Mouse (Mus musculus) CH12.LX (cell line): ENCODE data around the gene Caskin1.
A peak's percentile ranks its signal among the peaks of the same experiment; 100 is the strongest.

Experiments used
- BHLHE40 ChIP-seq: IDR thresholded peaks from 2 replicates; pipeline ENCODE4 v1.6.1; 2011; ENCODE audit warnings: mild to moderate bottlenecking, low read depth, low read length, improper control_type of control experiment
- CHD2 ChIP-seq: IDR thresholded peaks from 2 replicates; pipeline ENCODE4 v1.6.1; 2011; ENCODE audit warnings: low read length, improper control_type of control experiment
- CTCF ChIP-seq, 2 experiments: IDR thresholded peaks in 1 of 2; conservative IDR thresholded peaks in 1 of 2; 2 replicates each; pipeline ENCODE4 v1.5.1; 2011 to 2012; ENCODE audit warnings: low read depth in 2 of 2, low read length in 2 of 2, improper control_type of control experiment in 1 of 2, inconsistent platforms in 1 of 2, mild to moderate bottlenecking in 1 of 2, moderate library complexity in 1 of 2
- E2F4 ChIP-seq: IDR thresholded peaks from 2 replicates; pipeline ENCODE4 v1.6.1; 2011; ENCODE audit warnings: low read depth, low read length, improper control_type of control experiment; ENCODE audit not compliant: insufficient replicate concordance
- ELF1 ChIP-seq: IDR thresholded peaks from 2 replicates; pipeline ENCODE4 v1.6.1; 2014; ENCODE audit warnings: low read depth, mild to moderate bottlenecking, inconsistent platforms, low read length, improper control_type of control experiment
- HCFC1 ChIP-seq: IDR thresholded peaks from 2 replicates; pipeline ENCODE4 v1.6.1; 2012; ENCODE audit warnings: low read depth, mild to moderate bottlenecking, inconsistent platforms, low read length, improper control_type of control experiment
- JUN ChIP-seq: IDR thresholded peaks from 2 replicates; pipeline ENCODE4 v1.6.1; 2011; ENCODE audit warnings: low read depth, mild to moderate bottlenecking, low read length, improper control_type of control experiment, moderate library complexity; ENCODE audit not compliant: insufficient read depth
- MAFK ChIP-seq: IDR thresholded peaks from 2 replicates; pipeline ENCODE4 v1.6.1; 2011; ENCODE audit warnings: low read length, improper control_type of control experiment; ENCODE audit not compliant: insufficient replicate concordance
- MEF2A ChIP-seq: IDR thresholded peaks from 2 replicates; pipeline ENCODE4 v1.6.1; 2014; ENCODE audit warnings: low read depth, mild to moderate bottlenecking, inconsistent platforms, low read length, improper control_type of control experiment, borderline replicate concordance
- NELFE ChIP-seq: IDR thresholded peaks from 2 replicates; pipeline ENCODE4 v1.6.1; 2011; ENCODE audit warnings: low read depth, low read length, improper control_type of control experiment
- POLR2A ChIP-seq: IDR thresholded peaks from 2 replicates; pipeline ENCODE4 v1.6.1; 2011; ENCODE audit warnings: low read depth, mild to moderate bottlenecking, improper control_type of control experiment, low read length
- RAD21 ChIP-seq: IDR thresholded peaks from 2 replicates; pipeline ENCODE4 v1.6.1; 2011; ENCODE audit warnings: low read depth, mild to moderate bottlenecking, low read length, improper control_type of control experiment, moderate library complexity
- TCF12 ChIP-seq: IDR thresholded peaks from 2 replicates; pipeline ENCODE4 v1.6.1; 2014; ENCODE audit warnings: low read depth, mild to moderate bottlenecking, inconsistent platforms, low read length, improper control_type of control experiment

DNA sequence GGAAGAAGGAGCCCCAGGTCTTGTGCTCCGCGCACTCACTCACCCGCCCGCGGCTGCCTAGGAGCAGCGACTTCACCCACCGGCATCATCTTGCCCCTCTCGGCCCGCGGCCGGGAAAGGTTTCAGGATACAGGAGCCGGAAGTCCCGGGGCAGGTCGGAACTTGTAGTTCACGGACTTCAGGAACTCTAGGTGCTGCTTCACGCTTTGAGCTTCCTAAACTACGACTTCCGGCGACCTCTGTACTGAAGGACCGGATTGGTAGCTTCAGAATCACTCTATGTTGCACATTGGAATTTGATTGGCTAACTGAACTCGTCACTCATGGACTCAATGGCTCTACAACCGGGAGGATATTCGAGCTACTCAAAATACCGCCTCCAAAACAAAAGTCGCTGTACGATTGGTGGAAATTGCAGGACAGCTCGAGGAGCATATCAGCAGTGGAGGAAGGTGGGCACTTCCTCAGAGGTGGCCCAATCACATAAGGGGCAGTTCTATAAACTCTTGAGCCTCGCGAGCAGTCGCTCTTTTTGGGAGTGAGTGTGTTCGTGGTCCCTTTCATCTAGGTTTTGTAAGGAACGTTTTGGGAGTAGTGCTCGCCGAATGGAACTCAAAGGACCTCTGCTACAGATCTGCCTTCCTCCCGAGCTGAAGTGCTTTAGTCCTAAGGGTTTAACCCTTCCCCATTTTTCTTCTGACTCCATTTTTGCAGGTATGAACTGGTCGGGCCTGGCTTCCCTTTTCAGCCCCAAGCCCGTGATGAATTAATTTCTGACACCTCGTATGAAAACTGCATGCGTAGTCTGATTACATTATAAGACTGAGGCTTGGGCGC, 39.5 kb downstream of the Caskin1 start, which contains the start of gene Traf7:
- peak; percentile 95 for TF ChIP-seq CHD2
- peak; percentile 26; the same call in 1 of the 2 replicates for TF ChIP-seq MEF2A
- peak; percentile 100 for TF ChIP-seq POLR2A
- TF ChIP-seq NELFE: peak; percentile 100
- TF ChIP-seq CTCF (conservative IDR thresholded peaks at IDR 0.05 in 1 of 2, IDR thresholded peaks at IDR 0.05 in 1 of 2; ENCODE audit: low read depth in 2 of 2, low read length in 2 of 2): no peak
- TF ChIP-seq E2F4: 0 out of 2 replicates have a peak, but pooled peaks have one; percentile 60
- TF ChIP-seq TCF12: peak; percentile 93
- TF ChIP-seq JUN: no peak
- peak; percentile 98 for TF ChIP-seq HCFC1
- TF ChIP-seq BHLHE40: no peak
- TF ChIP-seq ELF1: peak; percentile 98
- TF ChIP-seq RAD21: no peak
- TF ChIP-seq MAFK: no peak
